Mouse (Mus musculus) limb, embryonic 11.5 days (tissue): Measurements from ENCODE around the gene Fam117b. TPM values are rescaled to one million over a fixed set of nuclear protein-coding genes. Genes with fewer than 3 reads are reported as not detected.
A peak's percentile ranks its signal among the peaks of the same experiment; 100 is the strongest.

Experiments used
- ATAC-seq: fragments of 200-750 bp; cut with Nextera tagmentation; 2 replicates; pipeline ENCODE4 v1.8.0; 2017; ENCODE audit warnings: low read depth; ENCODE audit not compliant: insufficient number of reproducible peaks, low FRiP score, low TSS enrichment
- DNase-seq: peaks from one replicate; pipeline ENCODE4 v3.0.0-alpha.2; 2015; ENCODE audit warnings: low spot score
- H3K27ac ChIP-seq: fragments of 300-500 bp; sonication (generic); replicated peaks from 2 replicates; pipeline ENCODE4 v1.5.1; 2014; ENCODE audit warnings: low read depth, mild to moderate bottlenecking, low read length
- H3K27me3 ChIP-seq: fragments of 300-500 bp; sonication (generic); 2 replicates; pipeline ENCODE4 v1.6.1; 2014; ENCODE audit warnings: mild to moderate bottlenecking, low read length, mixed read lengths; ENCODE audit not compliant: control insufficient read depth, insufficient read depth
- H3K36me3 ChIP-seq: fragments of 300-500 bp; sonication (generic); 2 replicates; pipeline ENCODE4 v1.6.1; 2014; ENCODE audit warnings: mild to moderate bottlenecking, low read length, moderate library complexity, mixed read lengths; ENCODE audit not compliant: control insufficient read depth, insufficient read depth
- H3K4me1 ChIP-seq: fragments of 300-500 bp; sonication (generic); 2 replicates; pipeline ENCODE4 v1.6.1; 2014; ENCODE audit warnings: low read length, mixed read lengths; ENCODE audit not compliant: control insufficient read depth, insufficient read depth
- H3K4me2 ChIP-seq: fragments of 300-500 bp; sonication (generic); 2 replicates; pipeline ENCODE4 v1.6.1; 2014; ENCODE audit warnings: low read depth, mild to moderate bottlenecking, moderate library complexity; ENCODE audit not compliant: severe bottlenecking
- H3K4me3 ChIP-seq: fragments of 300-500 bp; sonication (generic); 2 replicates; pipeline ENCODE4 v1.5.1; 2014; ENCODE audit warnings: low read depth, low read length
- H3K9ac ChIP-seq: fragments of 300-500 bp; sonication (generic); 2 replicates; pipeline ENCODE4 v1.6.1; 2014; ENCODE audit warnings: mild to moderate bottlenecking, low read length
- H3K9me3 ChIP-seq: fragments of 300-500 bp; sonication (generic); 2 replicates; pipeline ENCODE4 v1.6.1; 2016; ENCODE audit warnings: low read length; ENCODE audit not compliant: control insufficient read depth
- WGBS: fragments of 180-500 bp; shearing (Covaris S2); extraction: QIAGEN DNeasy Blood & Tissue Kit; methylation state at CpG from one replicate; pipeline ENCODE4 v1.1.7; 2014; 5-methylcytosine and 5-hydroxymethylcytosine counted together
- polyA plus RNA-seq: library from polyadenylated mRNA; unstranded; fragments of >200 nt; fragmentation: Nextera tagmentation; extraction: Ambion mirVana; gene quantifications from 2 replicates; pipeline ENCODE4 v1.2.1, GENCODE M21; 2014

The Fam117b gene
- polyA plus RNA-seq, result 14.7 and 16.0 TPM in 2 replicates

GRCm38 (mm10) chr1:59912413-59913157 is at the start of gene Fam117b:
Gene Fam117b (plus strand): TSS chr1:59913006.
- H3K4me2 ChIP-seq, result peak within 1 kb of the TSS; percentile 67
- no peaks in the 10 kb centered on the region for H3K27me3 ChIP-seq
- ATAC-seq (peak; percentile 93), DNase-seq (peak; percentile 99)
- peak within 1 kb of the TSS; percentile 96 for H3K4me3 ChIP-seq
- no peaks in the 10 kb centered on the region for H3K36me3 ChIP-seq
- H3K9me3 ChIP-seq, result no peaks in the 10 kb centered on the region
- peaks cover 7% of the 10 kb centered on the region; the same call in 1 of the 2 replicates for H3K4me1 ChIP-seq
- peak within 1 kb of the TSS; percentile 86 for H3K27ac ChIP-seq
- WGBS, result under 1% methylated on average over 61 of the region's 72 CpGs
- peak within 1 kb of the TSS; percentile 92 for H3K9ac ChIP-seq

- ATAC-seq (no peak), DNase-seq (no peak)
- no peaks in the 10 kb centered on the region for H3K4me1 ChIP-seq
- H3K4me3 ChIP-seq, result no peak overlapping the region
- H3K9ac ChIP-seq, result no peak overlapping the region
- H3K27me3 ChIP-seq, result no peaks in the 10 kb centered on the region
- no peak overlapping the region for H3K4me2 ChIP-seq
- H3K36me3 ChIP-seq, result peaks cover 12% of the 10 kb centered on the region; the same call in 1 of the 2 replicates
- no peak overlapping the region for H3K27ac ChIP-seq
- WGBS, result 94% methylated on average over 5 of the region's 5 CpGs
- H3K9me3 ChIP-seq, result no peaks in the 10 kb centered on the region
Observed at GRCm38 (mm10) chr1:59868041-59868440, 44.8 kb upstream of the Fam117b start.

GRCm38 (mm10) chr1:59874023-59874422 is 38.8 kb upstream of the Fam117b start:
- DNase-seq (no peak), ATAC-seq (no peak)
- Histone ChIP-seq H3K27me3 (no peaks in the 10 kb centered on the region), H3K36me3 (peaks cover 7% of the 10 kb centered on the region; the same call in 1 of the 2 replicates), H3K4me2 (no peak overlapping the region), H3K27ac (no peak overlapping the region), H3K9me3 (no peaks in the 10 kb centered on the region), H3K4me1 (no peaks in the 10 kb centered on the region), H3K9ac (no peak overlapping the region), H3K4me3 (no peak overlapping the region)
- WGBS, result 91% methylated on average over 3 of the region's 3 CpGs

- peaks cover 4% of the 10 kb centered on the region; the same call in 1 of the 2 replicates for H3K36me3 ChIP-seq
- ATAC-seq, result no peak
Observed at GRCm38 (mm10) chr1:59878098-59878497, 34.7 kb upstream of the Fam117b start.

GRCm38 (mm10) chr1:59883349-59884134 is 29.3 kb upstream of the Fam117b start:
- H3K9ac ChIP-seq, result no peak overlapping the region
- ATAC-seq (no peak), DNase-seq (peak; percentile 82)
- H3K9me3 ChIP-seq, result no peaks in the 10 kb centered on the region
- peaks cover 7% of the 10 kb centered on the region; the same call in 1 of the 2 replicates for H3K4me1 ChIP-seq
- H3K27me3 ChIP-seq, result no peaks in the 10 kb centered on the region
- H3K36me3 ChIP-seq, result no peaks in the 10 kb centered on the region
- WGBS, result 33% methylated on average over 3 of the region's 3 CpGs
- no peak overlapping the region for H3K27ac ChIP-seq
- H3K4me3 ChIP-seq, result no peak overlapping the region
- no peak overlapping the region for H3K4me2 ChIP-seq

More at GRCm38 (mm10) chr1:59878098-59878497, 34.7 kb upstream of the Fam117b start:
- H3K9ac ChIP-seq, result no peak overlapping the region
- no peaks in the 10 kb centered on the region for H3K4me1 ChIP-seq
- H3K4me3 ChIP-seq, result no peak overlapping the region
- H3K27me3 ChIP-seq, result no peaks in the 10 kb centered on the region
- no peaks in the 10 kb centered on the region for H3K9me3 ChIP-seq
- no peak overlapping the region for H3K27ac ChIP-seq
- no peak for DNase-seq
- 92% methylated on average over 7 of the region's 7 CpGs for WGBS
- no peak overlapping the region for H3K4me2 ChIP-seq

GRCm38 (mm10) chr1:59886899-59887298 is 25.9 kb upstream of the Fam117b start:
- WGBS, result 66% methylated on average over 4 of the region's 4 CpGs
- no peak overlapping the region for H3K4me2 ChIP-seq
- H3K4me3 ChIP-seq, result no peak overlapping the region
- no peak overlapping the region for H3K27ac ChIP-seq
- no peaks in the 10 kb centered on the region for H3K9me3 ChIP-seq
- ATAC-seq (no peak), DNase-seq (no peak)
- H3K9ac ChIP-seq, result no peak overlapping the region
- no peaks in the 10 kb centered on the region for H3K36me3 ChIP-seq
- H3K4me1 ChIP-seq, result peaks cover 7% of the 10 kb centered on the region; the same call in 1 of the 2 replicates
- H3K27me3 ChIP-seq, result no peaks in the 10 kb centered on the region

- Histone ChIP-seq H3K4me3 (no peak overlapping the region), H3K4me1 (peaks cover 7% of the 10 kb centered on the region; the same call in 1 of the 2 replicates), H3K9ac (no peak overlapping the region), H3K27ac (no peak overlapping the region), H3K27me3 (no peaks in the 10 kb centered on the region), H3K4me2 (no peak overlapping the region), H3K36me3 (no peaks in the 10 kb centered on the region), H3K9me3 (no peaks in the 10 kb centered on the region)
- ATAC-seq (no peak), DNase-seq (no peak)
Observed at GRCm38 (mm10) chr1:59888018-59888417, 24.8 kb upstream of the Fam117b start.

GRCm38 (mm10) chr1:59891185-59891584 is 21.6 kb upstream of the Fam117b start:
- Histone ChIP-seq H3K4me1 (peaks cover 7% of the 10 kb centered on the region; the same call in 1 of the 2 replicates), H3K27ac (no peak overlapping the region), H3K9ac (no peak overlapping the region), H3K27me3 (no peaks in the 10 kb centered on the region), H3K4me2 (no peak overlapping the region), H3K9me3 (no peaks in the 10 kb centered on the region), H3K4me3 (no peak overlapping the region), H3K36me3 (no peaks in the 10 kb centered on the region)
- 82% methylated on average over 4 of the region's 4 CpGs for WGBS
- ATAC-seq (no peak), DNase-seq (no peak)
